Mouse (Mus musculus): ENCODE data around the gene Ltb.

- TF ChIP-seq TCF3 (IDR thresholded peaks at IDR 0.05; ENCODE audit: insufficient read length, low read depth) (no peak), POLR2A (IDR thresholded peaks at IDR 0.05; ENCODE audit: insufficient read length, low read depth) (no peak), POLR2AphosphoS2 (IDR thresholded peaks at IDR 0.05; ENCODE audit: insufficient read length, low read depth) (no peak), MYOD1 (IDR thresholded peaks at IDR 0.05; ENCODE audit: control insufficient read depth in 1 of 3, insufficient read length in 2 of 3, low read depth in 2 of 3) (no peak), USF1 (IDR thresholded peaks at IDR 0.05; ENCODE audit: low read depth) (no peak), E2F4 (IDR thresholded peaks at IDR 0.05; ENCODE audit: insufficient read depth) (no peak), MAX (IDR thresholded peaks at IDR 0.05; ENCODE audit: low read depth) (no peak), MYOG (IDR thresholded peaks at IDR 0.05; ENCODE audit: control insufficient read depth in 1 of 3, insufficient read depth in 1 of 3, insufficient read length in 2 of 3, low read depth in 2 of 3) (no peak), CEBPB (IDR thresholded peaks at IDR 0.05; ENCODE audit: insufficient read depth, poor library complexity, severe bottlenecking) (no peak), TCF12 (IDR thresholded peaks at IDR 0.05; ENCODE audit: insufficient read depth, poor library complexity, severe bottlenecking) (no peak)
These were observed 8.2 kb downstream of the Ltb start for GRCm38 (mm10) chr17:35202442-35202841.
